Mouse (Mus musculus) neutrophil, adult 5-6 weeks (primary cell): Measurements from ENCODE around the gene Castor2. TPM values are rescaled to one million over a fixed set of nuclear protein-coding genes. Genes with fewer than 3 reads are reported as not detected.

Experiments used
- ATAC-seq: fragments of 151-379, 151-347 bp; 2 replicates; pipeline ENCODE4 v1.8.0; 2017; ENCODE audit warnings: mild to moderate bottlenecking, moderate TSS enrichment; ENCODE audit not compliant: insufficient number of reproducible peaks, poor library complexity, low FRiP score, severe bottlenecking; ENCODE audit errors: extremely low read depth
- total RNA-seq: library from RNA; stranded (forward); fragments of 200-1000 nt; gene quantifications from 2 replicates; pipeline ENCODE4 v1.2.3, GENCODE M21; 2017

Gene Castor2
- total RNA-seq, 1 experiment from 2014 or later = 2.1 TPM

DNA sequence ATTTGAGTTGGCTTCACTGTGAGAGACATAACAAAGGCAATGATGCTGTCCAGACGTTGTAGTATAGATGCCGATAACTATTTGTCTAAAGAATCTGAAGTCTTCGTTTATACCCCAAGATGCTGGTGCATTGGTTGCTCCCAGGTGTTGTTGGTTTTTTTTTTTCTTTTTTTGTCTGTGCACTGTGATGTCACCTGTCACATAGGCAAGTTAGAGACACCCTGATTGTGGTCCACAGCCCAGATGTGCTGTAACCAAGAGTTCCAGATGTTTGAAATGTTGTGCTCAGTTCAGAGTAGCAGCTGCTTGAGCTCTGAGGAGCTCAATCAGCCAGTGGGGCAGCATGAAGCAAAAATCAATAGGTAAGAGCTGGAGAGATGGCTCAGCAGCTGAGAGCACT lies 86.5 kb downstream of the Castor2 start:
- ATAC-seq = no peak

DNA sequence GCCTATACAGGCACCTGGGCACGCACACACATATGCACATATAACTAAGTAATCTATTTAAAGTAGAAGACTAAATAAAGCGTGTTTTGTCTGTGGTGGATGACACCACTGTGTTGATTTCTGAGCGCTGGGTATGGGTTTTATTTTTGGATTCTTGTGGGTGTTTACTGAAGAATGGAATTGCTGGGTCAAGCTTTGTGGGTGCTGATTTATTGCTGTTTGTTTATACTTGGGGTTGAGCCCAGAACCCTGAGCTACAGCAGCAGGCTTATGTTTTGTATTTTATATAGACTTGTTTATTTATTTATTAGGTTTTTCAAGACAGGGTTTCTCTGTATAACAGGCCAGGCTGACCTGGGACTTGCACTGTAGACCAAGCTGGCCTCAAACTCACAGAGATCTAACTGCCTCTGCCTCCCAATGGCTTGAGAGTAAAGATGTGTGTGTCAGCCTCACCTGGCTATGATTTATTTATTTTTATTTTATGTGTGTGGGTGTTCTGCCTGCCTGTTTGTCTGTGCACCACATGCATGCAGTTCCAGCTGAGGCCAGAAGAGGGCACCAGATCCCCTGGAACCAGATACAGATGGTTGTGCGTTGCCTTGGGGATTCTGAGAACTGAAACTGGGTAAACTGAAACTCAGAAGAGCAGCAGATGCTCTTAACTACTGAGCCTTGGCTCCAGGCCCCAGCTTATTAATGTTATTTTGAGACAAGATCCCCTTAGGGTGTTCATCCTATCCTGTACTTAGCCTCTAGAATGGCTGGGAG lies 87.6 kb downstream of the Castor2 start:
- ATAC-seq = peak; percentile 60

DNA sequence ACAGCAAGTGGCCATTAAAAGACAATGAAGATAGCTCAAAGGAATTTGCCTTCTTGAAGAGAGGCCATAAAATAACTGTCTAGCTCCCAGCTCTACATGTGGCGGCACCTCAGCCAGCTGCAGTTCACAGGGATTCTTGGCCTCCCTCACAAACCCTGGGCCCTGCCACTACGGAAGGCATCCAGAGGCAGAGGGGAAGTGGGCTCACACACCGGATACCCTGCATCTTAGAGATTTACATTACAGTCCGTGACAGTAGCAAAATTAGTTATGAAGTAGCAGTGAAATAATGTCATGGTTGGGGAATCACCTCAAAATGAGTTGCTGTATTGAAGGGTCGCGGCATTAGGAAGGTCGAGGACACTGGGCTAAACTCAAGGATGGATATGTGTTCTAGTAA lies 89.1 kb downstream of the Castor2 start:
- no peak for ATAC-seq

DNA sequence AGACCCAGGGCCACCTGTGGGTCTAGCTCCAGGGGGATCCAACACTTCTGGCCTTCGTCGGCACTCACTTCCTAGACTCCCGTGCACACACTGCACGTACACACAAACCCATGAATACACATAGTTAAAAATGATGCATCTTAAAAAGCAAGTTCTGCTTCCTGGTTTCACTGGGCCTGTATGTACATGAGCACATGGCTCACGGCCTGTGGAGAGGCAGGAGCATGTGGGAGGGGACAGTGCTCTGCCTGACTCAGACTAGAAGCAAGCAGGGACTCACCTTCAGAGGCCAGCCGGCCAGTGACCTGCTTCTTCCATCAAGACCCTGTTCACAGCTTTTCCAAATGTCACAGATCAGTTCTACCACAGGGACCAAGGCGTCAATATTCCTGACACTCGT lies 94.2 kb downstream of the Castor2 start:
- ATAC-seq = no peak

Other genes with a start within 250 kb of the Castor2 start
- 4.2 and 7.8 TPM in 2 replicates for gene Rcc1l, start 77.1 kb downstream of the Castor2 start, total RNA-seq
- 9.5 and 13.1 TPM in 2 replicates for gene Gtf2ird2, start 84.3 kb downstream of the Castor2 start, total RNA-seq
- 432 and 448 TPM in 2 replicates for gene Ncf1, start 129.9 kb downstream of the Castor2 start, total RNA-seq
- gene Gtf2i, start 215.0 kb downstream of the Castor2 start, total RNA-seq = 36.2 and 37.6 TPM in 2 replicates